Mouse (Mus musculus): ENCODE data around the gene Tdrd1. TPM values are rescaled to one million over a fixed set of nuclear protein-coding genes. Genes with fewer than 3 reads are reported as not detected.

Tdrd1 gene
- total RNA-seq, 1 experiment = 0.94 TPM

- TF ChIP-seq ZC3H11A (IDR thresholded peaks at IDR 0.05; ENCODE audit: borderline replicate concordance, low read depth, low read length) (no peak), CHD2 (IDR thresholded peaks at IDR 0.05; ENCODE audit: low read depth, low read length) (no peak), HCFC1 (IDR thresholded peaks at IDR 0.05; ENCODE audit: borderline replicate concordance, insufficient read depth, low read length) (no peak), MAFK (IDR thresholded peaks at IDR 0.05; ENCODE audit: insufficient read depth, low read depth, low read length) (no peak), ZNF384 (IDR thresholded peaks at IDR 0.05; ENCODE audit: low read depth, low read length) (no peak)
- no peak for DNase-seq (ENCODE audit: low read depth, low spot score)
- in situ Hi-C loops (cut with MboI; ENCODE audit: low sequenced_read_pairs in 2 of 2, unreplicated experiment in 2 of 2) = no loop called here
- no peak overlapping the region for H3K9ac ChIP-seq (ENCODE audit: insufficient read depth, low read depth, low read length, poor library complexity, severe bottlenecking)
- H3K36me3 ChIP-seq (ENCODE audit: control insufficient read depth, insufficient read depth, low read length, poor library complexity, severe bottlenecking) = peaks cover 2% of the 10 kb centered on the region; the same call in 1 of the 2 replicates
- no peaks in the 10 kb centered on the region for H3K9me3 ChIP-seq (ENCODE audit: control insufficient read depth, insufficient read depth, low read depth, low read length)
- peaks cover 0 to 18% of the 10 kb centered on the region in 2 experiments; a peak in 1 of 4 replicates for H3K4me1 ChIP-seq (ENCODE audit: control insufficient read depth in 2 of 2, insufficient read depth in 2 of 2, low read length in 2 of 2, poor library complexity in 1 of 2)
- no peak overlapping the region for H3K27ac ChIP-seq (ENCODE audit: insufficient read depth, low read depth, low read length, poor library complexity, severe bottlenecking)
- no peak overlapping the region for H3K4me3 ChIP-seq (ENCODE audit: insufficient read depth in 1 of 2, low read depth in 1 of 2, low read length in 2 of 2, poor library complexity in 1 of 2, severe bottlenecking in 1 of 2)
Measured at GRCm38 (mm10) chr19:56913761-56914160, 87.8 kb downstream of the Tdrd1 start.

- Histone ChIP-seq H3K27ac (ENCODE audit: insufficient read depth, low read depth, low read length, poor library complexity, severe bottlenecking) (no peak overlapping the region; the same call in 1 of the 2 replicates), H3K9ac (ENCODE audit: insufficient read depth, low read depth, low read length, poor library complexity, severe bottlenecking) (no peak overlapping the region), H3K4me3 (ENCODE audit: insufficient read depth in 1 of 2, low read depth in 1 of 2, low read length in 2 of 2, poor library complexity in 1 of 2, severe bottlenecking in 1 of 2) (no peak overlapping the region), H3K4me1 (ENCODE audit: control insufficient read depth in 2 of 2, insufficient read depth in 2 of 2, low read length in 2 of 2, poor library complexity in 1 of 2) (peaks cover 0 to 18% of the 10 kb centered on the region in 2 experiments; a peak in 1 of 4 replicates), H3K36me3 (ENCODE audit: control insufficient read depth, insufficient read depth, low read length, poor library complexity, severe bottlenecking) (peaks cover 2% of the 10 kb centered on the region; the same call in 1 of the 2 replicates), H3K9me3 (ENCODE audit: control insufficient read depth, insufficient read depth, low read depth, low read length) (no peaks in the 10 kb centered on the region)
- TF ChIP-seq ZNF384 (IDR thresholded peaks at IDR 0.05; ENCODE audit: low read depth, low read length) = no peak
- TF ChIP-seq ZC3H11A (IDR thresholded peaks at IDR 0.05; ENCODE audit: borderline replicate concordance, low read depth, low read length) = no peak
- no peak for TF ChIP-seq MAFK (IDR thresholded peaks at IDR 0.05; ENCODE audit: insufficient read depth, low read depth, low read length)
- no peak for TF ChIP-seq HCFC1 (IDR thresholded peaks at IDR 0.05; ENCODE audit: borderline replicate concordance, insufficient read depth, low read length)
- TF ChIP-seq CHD2 (IDR thresholded peaks at IDR 0.05; ENCODE audit: low read depth, low read length) = no peak
- DNase-seq (ENCODE audit: low read depth, low spot score) = no peak
- in situ Hi-C loops (cut with MboI; ENCODE audit: low sequenced_read_pairs in 2 of 2, unreplicated experiment in 2 of 2) = no loop called here
Measured at GRCm38 (mm10) chr19:56914658-56915057, 88.6 kb downstream of the Tdrd1 start.

DNA sequence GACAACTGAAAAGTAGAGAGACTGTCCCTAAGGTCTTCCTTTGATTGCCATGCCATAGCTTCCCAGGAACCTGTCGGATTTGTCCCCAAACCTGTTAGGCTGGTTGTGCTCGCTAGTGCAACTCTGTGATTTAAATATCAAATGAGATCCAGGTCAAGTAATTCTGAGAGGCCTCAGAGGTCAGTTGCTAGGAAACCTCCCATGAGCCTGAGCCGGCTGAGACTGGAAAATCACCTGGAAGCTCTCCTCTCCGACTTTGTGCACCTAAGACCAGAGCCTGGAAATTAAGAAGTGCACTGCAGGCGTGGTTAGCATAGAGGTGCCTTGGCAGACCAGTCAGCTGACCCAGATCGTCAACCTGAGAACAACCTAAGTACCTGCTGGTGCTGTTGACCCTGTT lies 89.1 kb downstream of the Tdrd1 start:
- H3K4me3 ChIP-seq (ENCODE audit: insufficient read depth in 1 of 2, low read depth in 1 of 2, low read length in 2 of 2, poor library complexity in 1 of 2, severe bottlenecking in 1 of 2) = no peak overlapping the region; a peak in 1 of 4 replicates
- TF ChIP-seq ZNF384 (IDR thresholded peaks at IDR 0.05; ENCODE audit: low read depth, low read length) = no peak
- peak; percentile 39; the same call in 1 of the 2 replicates for TF ChIP-seq CHD2 (IDR thresholded peaks at IDR 0.05; ENCODE audit: low read depth, low read length)
- peak overlapping the region; percentile 41; the same call in 1 of the 2 replicates for H3K27ac ChIP-seq (ENCODE audit: insufficient read depth, low read depth, low read length, poor library complexity, severe bottlenecking)
- H3K9me3 ChIP-seq (ENCODE audit: control insufficient read depth, insufficient read depth, low read depth, low read length) = no peaks in the 10 kb centered on the region
- no peak for DNase-seq (ENCODE audit: low read depth, low spot score)
- in situ Hi-C loops (cut with MboI; ENCODE audit: low sequenced_read_pairs in 2 of 2, unreplicated experiment in 2 of 2) = no loop called here
- no peak overlapping the region for H3K9ac ChIP-seq (ENCODE audit: insufficient read depth, low read depth, low read length, poor library complexity, severe bottlenecking)
- peaks cover 2% of the 10 kb centered on the region; the same call in 1 of the 2 replicates for H3K36me3 ChIP-seq (ENCODE audit: control insufficient read depth, insufficient read depth, low read length, poor library complexity, severe bottlenecking)
- peaks cover 0 to 18% of the 10 kb centered on the region in 2 experiments; a peak in 1 of 4 replicates for H3K4me1 ChIP-seq (ENCODE audit: control insufficient read depth in 2 of 2, insufficient read depth in 2 of 2, low read length in 2 of 2, poor library complexity in 1 of 2)

Other genes with a start within 250 kb of the Tdrd1 start
- gene Adrb1, start 104.0 kb upstream of the Tdrd1 start, total RNA-seq (2012; rRNA removed) = 0.36 and 1.2 TPM in 2 replicates
- gene Ccdc186, start 4.0 kb upstream of the Tdrd1 start, total RNA-seq (2012; rRNA removed) = 16.3 and 16.9 TPM in 2 replicates
- 3.0 and 5.9 TPM in 2 replicates for gene Vwa2, start 48.0 kb downstream of the Tdrd1 start, total RNA-seq (2012; rRNA removed)
- 2.8 and 3.7 TPM in 2 replicates for gene Afap1l2, start 182.0 kb downstream of the Tdrd1 start, total RNA-seq (2012; rRNA removed)